Mouse (Mus musculus): Measurements from ENCODE around the gene Plpp2. TPM values are rescaled to one million over a fixed set of nuclear protein-coding genes. Genes with fewer than 3 reads are reported as not detected.

Plpp2 gene
- polyA plus RNA-seq, 1 experiment: not detected

- TF ChIP-seq CTCF (IDR thresholded peaks at IDR 0.05; ENCODE audit: insufficient read depth, low read depth, low read length) (no peak), POLR2A (IDR thresholded peaks at IDR 0.05; ENCODE audit: insufficient read depth, low read depth, low read length) (no peak)
- WGBS: 47% methylated on average over 2 of the region's 2 CpGs
- Histone ChIP-seq H3K27ac (ENCODE audit: insufficient read depth, low read depth, low read length) (no peak overlapping the region), H3K4me3 (ENCODE audit: insufficient read depth, low read depth, low read length) (no peak overlapping the region), H3K4me1 (ENCODE audit: control insufficient read depth, insufficient read depth, low read length) (no peaks in the 10 kb centered on the region)
Observed at GRCm38 (mm10) chr10:79496701-79497288, 36.8 kb downstream of the Plpp2 start.

DNA sequence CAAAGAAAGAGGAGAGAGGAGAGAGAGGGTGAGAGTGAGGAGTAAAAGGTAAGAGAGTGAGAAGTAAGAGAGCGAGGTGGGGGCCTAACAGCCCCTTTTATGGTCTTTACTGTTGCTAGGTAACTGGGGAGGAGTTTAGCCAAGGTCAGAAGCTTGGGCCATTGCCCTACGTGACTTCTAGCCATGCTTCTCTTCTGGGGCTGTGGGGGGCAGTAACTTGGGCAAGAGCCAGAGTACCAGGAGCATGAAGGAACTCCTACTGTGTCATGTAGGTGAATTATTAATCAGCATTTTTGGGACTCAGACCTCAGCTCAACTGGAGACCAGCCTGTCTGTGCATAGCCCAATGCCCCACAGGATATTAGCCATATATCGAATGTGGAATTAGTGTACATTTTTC is 37.7 kb downstream of the Plpp2 start:
- Histone ChIP-seq H3K27ac (ENCODE audit: insufficient read depth, low read depth, low read length) (no peak overlapping the region), H3K4me3 (ENCODE audit: insufficient read depth, low read depth, low read length) (no peak overlapping the region), H3K4me1 (ENCODE audit: control insufficient read depth, insufficient read depth, low read length) (no peaks in the 10 kb centered on the region)
- TF ChIP-seq POLR2A (IDR thresholded peaks at IDR 0.05; ENCODE audit: insufficient read depth, low read depth, low read length): no peak
- no peak for TF ChIP-seq CTCF (IDR thresholded peaks at IDR 0.05; ENCODE audit: insufficient read depth, low read depth, low read length)
- WGBS: 67% methylated on average over 3 of the region's 3 CpGs

Other genes with a start within 250 kb of the Plpp2 start
- gene Vmn2r82, start 177.3 kb downstream of the Plpp2 start, polyA plus RNA-seq (2012; ENCODE audit: insufficient read depth, insufficient read length, low replicate concordance, missing spikeins): not detected in 2 replicates
- gene Vmn2r83, start 65.1 kb downstream of the Plpp2 start, polyA plus RNA-seq (2012; ENCODE audit: insufficient read depth, insufficient read length, low replicate concordance, missing spikeins): not detected in 2 replicates
- not detected in 2 replicates for gene Mier2, start 21.4 kb upstream of the Plpp2 start, polyA plus RNA-seq (2012; ENCODE audit: insufficient read depth, insufficient read length, low replicate concordance, missing spikeins)
- gene Theg, start 53.5 kb upstream of the Plpp2 start, polyA plus RNA-seq (2012; ENCODE audit: insufficient read depth, insufficient read length, low replicate concordance, missing spikeins): not detected in 2 replicates
- not detected in 2 replicates for gene C2cd4c, start 80.2 kb upstream of the Plpp2 start, polyA plus RNA-seq (2012; ENCODE audit: insufficient read depth, insufficient read length, low replicate concordance, missing spikeins)
- not detected in 2 replicates for gene Shc2, start 104.1 kb upstream of the Plpp2 start, polyA plus RNA-seq (2012; ENCODE audit: insufficient read depth, insufficient read length, low replicate concordance, missing spikeins)
- not detected in 2 replicates for gene Odf3l2, start 111.9 kb upstream of the Plpp2 start, polyA plus RNA-seq (2012; ENCODE audit: insufficient read depth, insufficient read length, low replicate concordance, missing spikeins)
- not detected in 2 replicates for gene Madcam1, start 130.8 kb upstream of the Plpp2 start, polyA plus RNA-seq (2012; ENCODE audit: insufficient read depth, insufficient read length, low replicate concordance, missing spikeins)
- not detected in 2 replicates for gene Tpgs1, start 135.6 kb upstream of the Plpp2 start, polyA plus RNA-seq (2012; ENCODE audit: insufficient read depth, insufficient read length, low replicate concordance, missing spikeins)
- gene Cdc34, start 148.4 kb upstream of the Plpp2 start, polyA plus RNA-seq (2012; ENCODE audit: insufficient read depth, insufficient read length, low replicate concordance, missing spikeins): not detected in 2 replicates
- not detected in 2 replicates for gene Gzmm, start 155.2 kb upstream of the Plpp2 start, polyA plus RNA-seq (2012; ENCODE audit: insufficient read depth, insufficient read length, low replicate concordance, missing spikeins)
- not detected in 2 replicates for gene Bsg, start 170.7 kb upstream of the Plpp2 start, polyA plus RNA-seq (2012; ENCODE audit: insufficient read depth, insufficient read length, low replicate concordance, missing spikeins)
- not detected in 2 replicates for gene Hcn2, start 182.8 kb upstream of the Plpp2 start, polyA plus RNA-seq (2012; ENCODE audit: insufficient read depth, insufficient read length, low replicate concordance, missing spikeins)
- gene Polrmt, start 212.8 kb upstream of the Plpp2 start, polyA plus RNA-seq (2012; ENCODE audit: insufficient read depth, insufficient read length, low replicate concordance, missing spikeins): not detected in 2 replicates
- gene Fgf22, start 221.3 kb upstream of the Plpp2 start, polyA plus RNA-seq (2012; ENCODE audit: insufficient read depth, insufficient read length, low replicate concordance, missing spikeins): not detected in 2 replicates
- not detected in 2 replicates for gene Rnf126, start 233.2 kb upstream of the Plpp2 start, polyA plus RNA-seq (2012; ENCODE audit: insufficient read depth, insufficient read length, low replicate concordance, missing spikeins)
- not detected in 2 replicates for gene Fstl3, start 243.5 kb upstream of the Plpp2 start, polyA plus RNA-seq (2012; ENCODE audit: insufficient read depth, insufficient read length, low replicate concordance, missing spikeins)